Mouse (Mus musculus): Measurements from ENCODE around the gene Il13.

- TF ChIP-seq CTCF (IDR thresholded peaks at IDR 0.05; ENCODE audit: extremely low read depth, insufficient read depth, insufficient read length, insufficient replicate concordance): no peak
- no peak for TF ChIP-seq POLR2A (IDR thresholded peaks at IDR 0.05; ENCODE audit: low read depth, low read length)
Measured at GRCm38 (mm10) chr11:53651441-53651840, 16.9 kb upstream of the Il13 start.
